Mouse (Mus musculus) T-helper 17 cell (primary cell): ENCODE measurements around the gene Mon1a.

Source experiments
- in situ Hi-C, 2 experiments: fragments of 300-600 bp; cut with MboI, MseI; formaldehyde crosslinking; loops; 1 replicate in 1 of 2; 2 replicates in 1 of 2; pipeline ENCODE4 v1.15.1; 2025; ENCODE audit warnings: high pct_unique_total_duplicates in 2 of 2

Mon1a gene

DNA sequence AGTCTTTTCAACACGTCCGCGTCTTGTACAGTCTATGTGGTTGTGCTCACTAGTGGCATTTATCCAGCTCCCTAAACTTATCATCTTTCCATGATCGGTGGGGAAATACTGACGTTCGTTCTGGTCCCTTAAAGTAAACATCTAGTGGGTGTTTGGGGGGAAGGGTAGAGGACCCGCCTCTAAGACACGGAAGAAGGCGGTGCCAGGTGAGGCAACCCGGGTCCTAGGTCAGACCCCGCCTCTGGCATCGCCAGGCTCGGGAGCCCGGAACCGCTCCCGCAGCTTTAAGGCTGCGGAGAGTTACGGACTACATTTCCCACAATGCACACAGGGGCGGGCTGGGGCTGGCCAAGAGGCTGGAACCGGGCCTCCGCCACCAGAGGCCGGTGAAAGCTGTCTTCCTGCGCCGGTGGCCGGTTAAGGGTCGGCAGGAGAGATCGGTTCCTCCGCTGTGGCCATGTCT is at the start of gene Mon1a:
Gene Mon1a, plus strand, starts transcription at position 348 of the 463 bp plus-strand sequence.
- in situ Hi-C loops: loop anchor here in 1 of 2 experiments (10.0 kb wide), 1 partner anchor 1683 kb away; the partner anchor contains the start of gene Twf2

DNA sequence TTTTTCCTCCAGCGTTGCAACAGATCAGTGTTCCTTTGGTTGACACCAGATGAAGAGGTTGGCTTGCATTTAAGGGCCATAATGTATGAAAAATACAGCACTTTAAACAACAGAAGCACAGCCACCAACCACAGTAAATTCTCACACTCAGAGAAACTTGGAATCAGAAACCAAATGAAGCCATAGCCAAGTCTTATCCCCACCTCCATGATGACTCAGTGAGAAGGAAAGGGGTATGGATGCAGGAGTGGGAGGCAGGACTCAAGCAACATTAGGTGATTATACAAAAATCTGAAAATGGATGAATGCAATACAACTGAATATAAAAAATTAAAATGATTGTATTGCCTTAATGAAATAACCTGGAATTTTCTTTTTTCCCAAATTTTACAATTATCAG is 49.1 kb upstream of the Mon1a start:
- in situ Hi-C loops: no loop called here

DNA sequence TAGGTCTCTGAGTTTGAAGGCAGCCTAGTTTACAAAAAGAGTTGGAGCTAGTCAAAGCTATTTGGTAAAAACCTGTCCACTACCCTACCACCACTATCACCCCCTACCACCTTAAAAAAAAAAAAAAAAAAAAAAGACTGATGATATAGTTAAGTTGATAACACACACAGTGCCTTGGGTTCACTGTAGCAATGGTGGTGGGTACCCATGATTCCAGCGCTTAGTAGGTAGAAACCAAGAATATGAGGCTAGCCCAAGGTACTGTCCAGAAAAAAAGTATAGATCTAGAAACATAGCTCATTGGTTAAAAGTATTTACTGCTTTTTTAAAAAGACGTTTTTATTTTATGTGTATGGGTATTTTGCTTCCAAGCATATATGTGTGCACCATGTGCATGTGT is 45.2 kb upstream of the Mon1a start:
- in situ Hi-C loops: no loop called here

DNA sequence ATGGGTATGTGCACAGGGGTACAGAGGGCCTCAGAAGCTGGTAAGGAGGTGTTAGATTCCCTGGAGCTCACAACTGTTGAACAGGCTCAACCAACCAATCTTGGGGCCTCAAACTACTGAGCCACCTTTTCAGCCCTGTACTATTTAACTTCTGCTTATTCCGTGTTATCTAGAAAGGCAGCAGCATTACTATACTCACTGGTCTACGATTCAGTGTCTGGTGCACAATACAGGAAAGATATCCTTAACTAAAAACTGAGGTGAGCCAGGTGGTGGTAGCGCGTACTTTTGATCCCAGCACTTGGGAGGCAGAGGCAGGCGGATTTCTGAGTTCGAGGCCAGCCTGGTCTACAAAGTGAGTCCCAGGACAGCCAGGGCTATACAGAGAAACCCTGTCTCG is 39.0 kb upstream of the Mon1a start:
- in situ Hi-C loops: no loop called here

DNA sequence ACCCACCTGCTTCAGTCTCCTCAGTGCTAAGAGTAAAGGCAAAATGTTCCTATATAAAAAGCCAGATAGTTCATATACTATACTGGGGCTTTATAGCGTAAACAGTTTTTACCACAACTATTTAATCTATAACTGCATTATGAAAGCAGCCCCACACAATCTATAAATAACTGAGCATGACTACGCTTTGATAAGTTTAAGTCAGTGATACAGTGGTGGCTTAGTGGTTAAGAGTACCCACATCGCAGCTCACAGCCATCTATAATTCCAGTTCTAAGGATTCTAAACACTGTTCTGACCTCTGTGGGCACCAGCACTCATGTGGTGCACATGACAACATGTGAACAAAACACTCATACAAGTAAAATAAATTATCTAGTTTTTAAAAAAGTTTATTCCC is 29.6 kb upstream of the Mon1a start:
- in situ Hi-C loops: no loop called here

DNA sequence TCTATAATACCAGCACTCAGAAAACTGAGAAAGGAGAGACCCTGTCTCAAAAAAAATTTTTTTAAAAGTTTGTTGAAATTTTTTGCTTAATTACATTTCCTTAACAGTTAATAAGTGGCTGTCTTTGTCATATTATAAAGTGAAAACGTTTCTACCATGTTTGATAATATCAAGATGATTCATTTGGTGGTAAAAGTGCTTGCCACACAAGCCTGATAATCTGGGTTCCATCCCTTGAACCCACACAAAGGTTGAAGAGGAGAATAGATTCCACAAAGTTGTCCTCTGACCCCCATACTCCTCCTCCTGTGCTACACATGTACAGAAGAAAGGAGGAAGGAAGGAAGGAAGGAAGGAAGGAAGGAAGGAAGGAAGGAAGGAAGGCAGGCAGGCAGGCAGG is 23.5 kb upstream of the Mon1a start:
- in situ Hi-C loops: no loop called here

DNA sequence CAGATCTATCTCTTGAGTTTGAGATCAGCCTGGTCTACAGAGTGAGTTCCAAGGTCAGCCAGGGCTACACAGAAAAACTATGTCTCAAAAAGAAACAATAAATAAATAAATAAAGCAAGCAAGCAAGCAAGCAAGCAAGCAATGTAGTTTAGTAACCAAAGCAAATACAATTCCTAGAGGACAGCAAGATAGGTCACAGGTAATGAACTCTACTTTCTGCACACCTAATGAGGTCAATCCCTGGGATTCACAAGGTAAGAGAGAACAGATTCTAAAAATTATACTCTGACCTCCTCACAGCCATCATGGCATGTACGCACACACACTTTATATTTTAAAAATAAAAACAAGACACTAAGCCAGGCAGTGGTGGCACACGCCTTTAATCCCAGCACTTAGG is 21.9 kb upstream of the Mon1a start:
- in situ Hi-C loops: no loop called here

DNA sequence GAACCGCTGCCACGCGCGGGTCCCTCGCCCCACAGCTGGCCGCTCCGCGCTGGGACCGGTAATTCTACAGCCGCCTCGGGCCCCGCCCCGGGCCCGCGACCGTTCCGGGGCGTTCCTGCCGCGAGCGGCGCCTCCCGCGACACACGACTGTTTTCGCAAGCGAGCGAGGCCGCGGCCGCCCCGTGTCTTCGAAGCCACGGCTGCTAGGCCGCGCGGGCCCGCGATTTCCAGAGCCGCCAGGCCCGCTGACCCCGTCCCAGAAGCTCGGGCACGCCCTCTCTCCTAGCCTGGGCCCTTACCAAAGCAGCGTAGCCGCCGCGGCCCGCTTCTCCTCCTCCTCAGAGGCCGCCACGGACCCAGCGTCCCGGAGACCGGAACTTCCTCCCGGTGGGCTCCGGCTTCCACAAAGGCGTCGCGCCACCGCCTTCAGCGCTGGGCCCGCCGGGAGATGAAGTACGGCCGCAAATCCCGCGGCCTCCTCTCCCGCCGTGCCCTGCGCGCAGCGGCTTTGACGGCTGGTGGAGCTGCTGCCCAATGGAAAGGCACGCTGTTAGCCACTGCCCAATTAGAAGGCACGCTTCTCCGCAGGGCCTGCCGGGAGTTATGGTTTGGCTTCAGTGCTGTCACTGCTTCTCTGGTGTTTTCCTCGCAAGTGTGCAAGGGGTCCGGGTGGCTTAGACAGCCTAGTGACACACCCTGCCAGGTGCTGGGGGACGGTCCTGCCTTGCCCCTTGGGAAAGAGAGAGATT is 15.4 kb upstream of the Mon1a start:
- in situ Hi-C loops: no loop called here

DNA sequence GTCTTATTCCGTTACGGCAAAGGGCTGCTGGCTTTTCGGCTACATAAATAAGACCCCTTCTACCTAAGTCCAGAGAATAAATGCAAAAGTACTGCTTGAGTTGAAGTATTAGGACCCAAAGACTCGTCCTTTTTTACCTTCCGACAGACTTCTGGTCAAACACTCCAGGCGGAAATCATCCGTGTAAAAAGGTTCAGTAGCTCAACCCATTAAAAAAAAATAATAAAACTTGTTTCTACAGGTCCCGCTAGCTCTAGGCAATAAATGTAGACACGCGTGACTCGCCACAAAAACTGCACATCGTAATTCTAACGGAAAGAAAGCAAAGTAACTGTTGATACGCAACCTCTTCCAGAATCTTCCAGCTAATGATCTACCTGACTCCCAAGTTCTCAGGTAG is 14.8 kb upstream of the Mon1a start, which contains the start of gene Rbm6:
Gene Rbm6, minus strand, starts transcription at position 101 of the 400 bp plus-strand sequence.
- in situ Hi-C loops: no loop called here

DNA sequence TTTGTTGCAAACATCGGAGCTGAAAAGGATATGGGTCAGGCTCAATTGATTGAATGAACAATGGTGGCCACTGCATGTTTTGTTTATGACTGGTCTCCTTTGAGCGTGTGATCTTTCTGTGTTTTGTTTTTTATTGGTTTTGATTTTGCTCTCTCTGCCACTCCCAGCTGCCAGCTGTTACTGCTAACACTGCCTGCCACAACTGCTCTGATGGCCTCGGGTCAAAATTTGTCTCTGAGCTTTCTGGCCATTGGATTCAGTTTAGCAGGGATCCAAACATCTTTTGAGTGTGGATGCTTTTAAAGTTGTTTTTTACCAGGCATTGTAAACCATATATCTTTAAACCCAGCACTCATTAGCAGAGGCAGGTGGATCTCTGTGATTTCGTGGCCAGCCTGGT is 7.5 kb upstream of the Mon1a start:
- in situ Hi-C loops: loop anchor here in 1 of 2 experiments (10.0 kb wide), 1 partner anchor 1676 kb away; the partner anchor contains the start of gene Twf2

DNA sequence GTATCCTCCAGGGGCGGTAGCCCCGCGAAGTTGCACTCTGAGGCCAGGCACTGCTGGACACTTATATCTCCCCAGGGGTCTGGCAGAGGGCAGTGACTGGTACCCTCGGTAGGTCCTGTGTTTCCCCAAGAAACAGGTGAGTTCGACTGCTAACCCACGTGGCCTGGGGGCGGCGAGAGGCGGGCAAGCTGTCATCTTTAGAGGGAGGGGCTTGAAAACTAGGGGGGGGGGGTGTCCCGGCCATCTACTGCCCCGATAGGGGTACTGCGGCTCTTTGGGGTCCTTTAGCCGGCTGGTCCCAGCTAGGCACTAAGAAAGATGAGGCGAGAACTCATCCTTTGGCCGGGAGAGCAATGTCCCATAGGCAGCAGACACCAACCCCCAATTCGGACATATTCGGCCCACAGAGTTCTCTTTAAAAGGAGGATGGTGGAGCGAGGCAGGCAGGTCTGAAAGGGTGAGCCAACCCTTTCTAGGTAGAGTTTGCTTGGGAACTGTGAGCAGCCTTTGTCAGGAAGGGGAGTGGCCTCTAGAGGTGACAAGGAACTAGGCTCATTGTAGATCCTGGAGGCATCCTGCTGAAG is 408 bp downstream of the Mon1a start:
- in situ Hi-C loops: loop anchor here in 1 of 2 experiments (10.0 kb wide), 1 partner anchor 1684 kb away; the partner anchor contains the start of gene Twf2

DNA sequence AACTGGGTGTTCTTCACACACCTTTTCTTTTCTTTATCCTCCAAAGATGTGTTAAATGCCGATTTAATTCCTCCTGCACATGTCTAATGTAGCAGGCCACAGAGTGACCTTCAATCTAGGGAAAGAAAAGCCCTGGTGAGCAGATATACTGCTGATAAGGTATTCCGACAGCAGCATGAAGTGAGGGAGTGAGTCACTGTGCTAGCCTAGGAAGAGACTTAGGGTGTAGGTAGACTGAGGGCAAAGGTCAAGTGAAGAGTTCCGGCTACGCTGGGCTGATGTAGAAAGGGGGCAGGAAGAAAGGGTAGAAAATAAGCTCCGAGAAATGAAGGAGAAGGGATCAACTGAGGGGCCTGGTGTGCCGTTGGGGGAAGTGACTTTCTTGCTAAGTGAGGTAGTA is 2.3 kb downstream of the Mon1a start:
- in situ Hi-C loops: loop anchor here in 1 of 2 experiments (5.0 kb wide), 1 partner anchor 102 kb away; the partner anchor contains the start of gene Cdhr4

DNA sequence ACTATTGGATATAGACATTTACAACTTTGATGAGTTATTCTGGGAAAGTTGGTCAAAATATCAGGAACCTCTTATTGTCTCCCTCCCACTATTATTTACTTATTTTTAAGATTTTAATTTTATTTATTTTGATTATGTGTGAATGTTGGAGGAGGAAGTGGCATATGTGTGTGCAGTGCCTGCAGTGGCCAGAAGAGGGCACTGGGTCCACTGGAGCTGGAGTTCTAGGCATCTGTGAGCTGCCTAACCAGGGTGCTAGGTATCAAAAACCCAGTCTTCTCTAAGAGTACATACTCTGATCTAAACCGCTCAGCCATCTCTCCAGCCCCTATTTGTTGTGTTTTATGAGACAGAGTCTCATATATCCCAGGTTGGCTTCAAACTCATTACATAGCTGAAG is 3.1 kb downstream of the Mon1a start:
- in situ Hi-C loops: loop anchor here in 1 of 2 experiments (5.0 kb wide), 1 partner anchor 101 kb away; the partner anchor contains the start of gene Cdhr4

DNA sequence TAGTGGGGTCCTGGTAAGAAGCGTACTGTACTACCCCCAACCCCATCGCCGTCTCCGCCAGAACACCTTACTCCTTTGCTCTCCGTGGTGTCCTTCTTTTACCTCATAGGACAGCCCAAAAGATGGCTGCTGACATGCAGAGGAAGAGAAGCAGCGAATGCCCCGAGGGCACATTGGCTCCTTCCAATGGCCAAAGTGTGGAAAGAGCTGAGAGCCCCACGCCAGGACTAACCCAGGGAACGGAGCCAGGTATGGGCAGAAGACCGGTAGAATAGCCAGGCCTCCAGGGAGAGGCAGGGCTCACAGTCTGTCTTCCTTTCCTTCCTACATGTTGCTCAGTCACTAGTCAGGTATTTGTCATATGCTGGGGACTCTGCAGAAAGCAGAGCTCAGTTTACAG is 10.6 kb downstream of the Mon1a start:
- in situ Hi-C loops: no loop called here

DNA sequence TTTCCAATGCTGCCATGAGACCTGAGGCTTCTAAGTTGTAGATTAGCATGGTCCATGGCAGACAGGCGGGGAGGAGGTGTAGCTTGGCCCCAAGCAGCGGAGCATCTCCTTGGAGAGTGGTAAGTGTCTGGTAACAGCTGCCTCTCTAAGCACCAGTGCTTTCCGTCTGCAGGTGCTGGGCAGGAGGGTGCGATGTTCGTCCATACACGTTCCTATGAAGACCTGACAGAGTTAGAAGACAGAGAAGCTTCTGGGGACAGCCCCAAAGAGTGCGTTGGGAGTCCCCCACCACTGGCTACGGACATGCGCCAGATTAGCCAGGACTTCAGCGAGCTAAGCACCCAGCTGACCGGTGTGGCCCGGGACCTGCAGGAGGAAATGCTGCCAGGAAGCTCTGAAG is 11.9 kb downstream of the Mon1a start:
- in situ Hi-C loops: loop anchor here in 1 of 2 experiments (5.0 kb wide), 1 partner anchor 167 kb away; no protein-coding TSS in a partner anchor

DNA sequence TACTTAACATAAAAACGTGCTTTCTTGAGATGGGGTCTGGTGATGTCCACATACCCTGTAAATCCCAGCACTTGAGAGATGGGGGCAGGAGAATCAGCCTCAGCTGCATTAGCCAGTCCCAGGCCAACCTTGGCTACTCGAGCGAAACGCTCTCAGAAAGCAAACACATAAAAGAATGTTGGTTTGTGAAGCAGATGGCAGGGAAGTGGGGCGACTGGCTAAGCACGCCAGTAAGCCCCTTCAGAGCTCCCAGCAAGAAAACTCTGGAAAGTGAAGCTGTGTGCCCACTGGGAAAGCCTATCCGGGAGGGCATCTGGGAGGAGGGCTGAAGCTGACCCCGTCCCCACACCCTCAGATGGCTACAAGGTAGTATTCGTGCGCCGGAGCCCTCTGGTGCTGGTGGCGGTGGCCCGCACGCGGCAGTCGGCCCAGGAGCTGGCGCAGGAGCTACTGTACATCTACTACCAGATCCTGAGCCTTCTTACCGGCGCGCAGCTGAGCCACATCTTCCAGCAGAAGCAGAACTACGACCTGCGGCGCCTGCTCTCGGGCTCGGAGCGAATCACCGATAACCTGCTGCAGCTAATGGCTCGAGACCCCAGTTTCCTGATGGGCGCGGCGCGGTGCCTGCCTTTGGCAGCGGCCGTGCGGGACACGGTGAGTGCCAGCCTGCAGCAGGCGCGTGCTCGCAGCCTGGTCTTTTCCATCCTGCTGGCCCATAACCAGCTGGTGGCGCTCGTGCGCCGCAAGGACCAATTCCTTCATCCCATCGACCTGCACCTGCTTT is 13.1 kb downstream of the Mon1a start:
- in situ Hi-C loops: loop anchor here in 1 of 2 experiments (5.0 kb wide), 1 partner anchor 166 kb away; no protein-coding TSS in a partner anchor

DNA sequence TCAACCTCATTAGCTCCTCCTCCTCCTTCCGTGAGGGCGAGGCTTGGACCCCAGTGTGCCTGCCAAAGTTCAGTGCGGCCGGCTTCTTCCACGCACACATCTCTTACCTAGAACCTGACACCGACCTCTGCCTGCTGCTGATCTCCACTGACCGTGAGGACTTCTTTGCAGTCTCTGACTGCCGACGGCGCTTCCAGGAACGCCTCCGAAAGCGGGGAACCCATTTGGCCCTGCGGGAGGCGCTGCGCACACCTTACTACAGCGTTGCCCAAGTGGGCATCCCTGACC is 13.6 kb downstream of the Mon1a start:
- in situ Hi-C loops: loop anchor here in 1 of 2 experiments (5.0 kb wide), 1 partner anchor 166 kb away; no protein-coding TSS in a partner anchor

DNA sequence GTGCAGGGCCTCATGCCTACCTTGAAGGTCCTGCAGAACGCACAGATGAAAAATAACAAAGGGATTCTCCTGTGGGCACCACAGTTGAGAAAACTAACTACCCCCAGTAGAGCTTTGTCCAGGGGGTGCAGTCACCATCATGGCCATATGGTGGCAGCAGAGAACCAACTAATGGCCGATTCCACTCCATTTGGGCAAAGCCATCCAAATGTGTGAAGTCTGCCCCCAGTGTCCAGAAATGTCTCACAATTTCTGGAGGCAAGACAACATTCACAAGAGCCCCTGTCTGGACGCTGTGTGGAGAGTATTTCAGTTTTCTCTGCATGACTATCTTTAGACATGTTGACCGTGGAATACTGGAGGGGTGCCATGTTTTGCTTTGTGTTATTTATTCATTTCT is 16.8 kb downstream of the Mon1a start:
- in situ Hi-C loops: loop anchor here in 1 of 2 experiments (5.0 kb wide), 1 partner anchor 163 kb away; no protein-coding TSS in a partner anchor

DNA sequence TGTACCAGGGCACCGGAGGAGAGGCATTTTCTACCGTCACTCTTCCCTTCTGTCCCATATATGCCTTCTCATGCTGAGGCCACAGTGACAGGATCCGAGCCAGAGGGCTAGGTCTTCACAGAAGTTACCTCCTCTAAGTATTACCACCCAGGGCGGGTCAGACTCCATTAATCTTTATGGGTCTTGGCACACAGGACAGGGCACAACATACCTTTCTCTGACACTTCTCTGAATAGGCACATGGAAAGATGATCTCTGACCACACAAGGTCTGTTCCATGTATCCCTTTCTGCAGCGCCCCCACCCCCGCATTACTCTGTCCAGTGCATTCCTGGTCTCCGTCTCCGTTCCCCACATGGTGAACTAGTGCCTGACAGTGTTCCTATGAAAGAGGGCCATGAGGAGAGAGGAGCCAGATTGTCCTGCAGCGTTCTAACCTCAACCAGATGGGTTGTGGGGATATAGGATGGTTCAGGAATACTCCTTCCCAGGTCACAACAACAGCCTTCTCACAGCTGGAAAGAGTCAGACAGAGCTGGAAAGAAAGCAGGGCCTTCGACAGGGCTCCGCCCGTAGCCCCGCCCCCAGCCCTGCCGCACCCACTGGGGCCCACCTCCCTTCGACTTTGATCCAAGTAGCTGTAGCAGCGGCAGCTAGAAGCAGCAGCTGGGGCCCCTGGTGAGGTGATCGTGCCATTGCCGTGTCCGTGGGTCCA is 18.5 kb downstream of the Mon1a start, which contains the start of gene Mst1r:
Gene Mst1r, plus strand, starts transcription at position 622 of the 715 bp plus-strand sequence.
- in situ Hi-C loops: no loop called here

DNA sequence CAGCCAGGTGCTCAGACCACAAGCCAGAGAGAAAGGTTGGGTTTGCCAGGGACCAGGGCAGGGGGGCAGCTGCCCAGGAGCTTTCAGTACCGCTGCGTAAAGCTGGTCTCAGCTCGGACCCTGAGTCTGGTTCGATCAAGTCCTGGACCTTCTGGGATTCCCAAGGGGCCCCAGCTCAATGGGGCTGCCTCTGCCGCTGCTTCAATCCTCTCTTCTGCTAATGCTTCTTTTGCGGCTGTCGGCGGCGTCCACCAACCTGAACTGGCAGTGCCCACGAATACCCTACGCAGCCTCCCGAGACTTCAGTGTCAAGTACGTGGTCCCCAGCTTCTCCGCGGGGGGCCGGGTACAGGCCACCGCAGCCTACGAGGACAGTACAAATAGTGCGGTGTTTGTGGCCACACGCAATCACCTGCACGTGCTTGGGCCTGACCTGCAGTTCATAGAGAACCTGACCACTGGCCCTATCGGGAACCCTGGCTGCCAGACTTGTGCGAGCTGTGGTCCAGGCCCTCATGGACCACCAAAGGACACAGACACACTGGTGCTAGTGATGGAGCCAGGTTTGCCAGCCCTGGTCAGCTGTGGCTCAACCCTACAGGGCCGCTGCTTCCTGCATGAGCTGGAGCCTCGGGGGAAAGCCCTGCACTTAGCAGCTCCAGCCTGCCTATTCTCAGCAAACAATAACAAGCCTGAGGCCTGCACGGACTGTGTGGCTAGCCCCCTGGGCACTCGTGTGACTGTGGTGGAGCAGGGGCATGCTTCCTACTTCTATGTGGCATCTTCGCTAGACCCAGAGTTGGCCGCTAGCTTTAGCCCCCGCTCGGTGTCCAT is 19.2 kb downstream of the Mon1a start:
- in situ Hi-C loops: no loop called here
